Mouse (Mus musculus) embryonic facial prominence, embryonic 13.5 days (tissue): ENCODE measurements around the gene Trim11. TPM values are rescaled to one million over a fixed set of nuclear protein-coding genes. Genes with fewer than 3 reads are reported as not detected.

ENCODE experiments used
- ATAC-seq: fragments of 200-750 bp; cut with Nextera tagmentation; 2 replicates; pipeline ENCODE4 v1.8.0; 2017; ENCODE audit warnings: low read depth; ENCODE audit not compliant: insufficient number of reproducible peaks, insufficient read depth, low FRiP score, low TSS enrichment
- H3K27ac ChIP-seq: fragments of 300-500 bp; sonication (generic); 2 replicates; pipeline ENCODE4 v1.5.1; 2015; ENCODE audit warnings: moderate library complexity, mild to moderate bottlenecking, inconsistent platforms
- H3K27me3 ChIP-seq: fragments of 300-500 bp; sonication (generic); 2 replicates; pipeline ENCODE4 v1.6.1; 2015; ENCODE audit warnings: mild to moderate bottlenecking, inconsistent platforms
- H3K36me3 ChIP-seq: fragments of 300-500 bp; sonication (generic); 2 replicates; pipeline ENCODE4 v1.6.1; 2015; ENCODE audit warnings: mild to moderate bottlenecking, inconsistent platforms
- H3K4me1 ChIP-seq: fragments of 300-500 bp; sonication (generic); 2 replicates; pipeline ENCODE4 v1.6.1; 2015; ENCODE audit warnings: inconsistent platforms
- H3K4me2 ChIP-seq: fragments of 300-500 bp; sonication (generic); 2 replicates; pipeline ENCODE4 v1.6.1; 2015; ENCODE audit warnings: moderate library complexity, mild to moderate bottlenecking, inconsistent platforms
- H3K4me3 ChIP-seq: fragments of 300-500 bp; sonication (generic); 2 replicates; pipeline ENCODE4 v1.5.1; 2015; ENCODE audit warnings: mild to moderate bottlenecking, inconsistent platforms
- H3K9ac ChIP-seq: fragments of 300-500 bp; sonication (generic); 2 replicates; pipeline ENCODE4 v1.6.1; 2015; ENCODE audit warnings: mild to moderate bottlenecking, inconsistent platforms
- H3K9me3 ChIP-seq: fragments of 300-500 bp; sonication (generic); 2 replicates; pipeline ENCODE4 v1.6.1; 2016; ENCODE audit warnings: inconsistent platforms
- WGBS: fragments of 180-500 bp; shearing (Covaris S2); methylation state at CpG from one replicate; pipeline ENCODE4 v1.1.7; 2015; ENCODE audit warnings: mixed read lengths; 5-methylcytosine and 5-hydroxymethylcytosine counted together
- polyA plus RNA-seq: library from polyadenylated mRNA; unstranded; fragments of >200 nt; fragmentation: Nextera tagmentation; extraction: Ambion mirVana; gene quantifications from 2 replicates; pipeline ENCODE4 v1.2.1, GENCODE M21; 2015

The Trim11 gene
- polyA plus RNA-seq, 1 experiment from 2014 or later, result 21.7 TPM

DNA sequence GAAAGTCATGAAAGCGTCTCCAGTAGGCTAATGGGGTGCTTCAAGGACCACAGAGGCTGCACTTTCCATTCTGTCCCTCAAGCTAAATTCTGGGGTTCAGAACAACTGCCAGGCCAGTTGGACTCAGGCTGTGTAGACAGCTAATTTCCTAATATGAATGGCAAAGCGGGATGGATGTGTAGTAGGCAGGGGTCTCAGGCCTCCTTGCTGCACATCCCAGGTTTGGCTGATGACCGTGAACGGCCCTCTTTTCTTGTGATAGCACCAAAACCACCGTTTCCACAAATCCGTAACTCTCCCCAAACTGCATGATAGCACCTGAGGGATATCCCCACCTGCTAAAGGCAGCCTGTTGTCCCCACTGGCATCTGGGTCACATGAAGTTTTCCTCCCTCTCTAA lies 19.4 kb upstream of the Trim11 start:
- H3K9me3 ChIP-seq, result no peaks in the 10 kb centered on the region
- no peak overlapping the region for H3K27ac ChIP-seq
- H3K36me3 ChIP-seq, result peaks cover 8% of the 10 kb centered on the region
- WGBS, result 90% methylated on average over 6 of the region's 6 CpGs
- no peak overlapping the region for H3K4me3 ChIP-seq
- H3K9ac ChIP-seq, result no peak overlapping the region
- ATAC-seq, result no peak
- no peak overlapping the region for H3K4me2 ChIP-seq
- H3K27me3 ChIP-seq, result peaks cover 28% of the 10 kb centered on the region
- H3K4me1 ChIP-seq, result peaks cover 36% of the 10 kb centered on the region

DNA sequence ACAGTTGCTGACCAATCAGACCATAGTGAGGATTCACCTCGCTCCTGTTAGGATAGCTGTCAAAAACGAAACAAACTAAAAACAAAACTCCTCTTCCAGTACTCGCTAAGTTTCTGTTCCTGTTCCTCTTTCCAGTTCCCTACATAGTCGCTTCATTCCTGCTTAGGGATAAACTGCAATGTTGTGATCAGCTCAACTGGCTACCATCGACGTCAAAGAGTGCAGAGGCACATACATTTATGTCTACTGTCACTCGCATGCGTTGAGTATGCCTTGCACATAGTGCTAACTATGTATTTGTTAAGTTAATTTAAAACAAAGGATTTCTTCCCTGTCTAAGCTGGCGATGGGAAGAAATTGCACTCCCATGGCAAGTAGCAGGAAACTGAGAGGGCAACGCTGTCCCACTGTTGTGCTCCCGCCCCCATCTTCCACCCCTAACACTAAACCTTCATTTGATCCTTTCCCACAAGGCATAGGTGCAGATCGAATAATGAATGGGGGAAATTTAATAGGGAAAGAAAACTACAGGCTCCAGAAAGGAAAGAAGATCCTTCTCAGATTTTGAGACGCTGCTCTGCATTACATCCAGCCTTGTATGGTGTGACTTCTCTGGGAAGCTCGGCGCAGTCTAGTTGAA lies 18.6 kb upstream of the Trim11 start:
- Histone ChIP-seq H3K9ac (peak overlapping the region; percentile 65), H3K9me3 (no peaks in the 10 kb centered on the region), H3K4me1 (peaks cover 34% of the 10 kb centered on the region), H3K27ac (no peak overlapping the region), H3K36me3 (peaks cover 8% of the 10 kb centered on the region), H3K4me2 (peak overlapping the region; percentile 84), H3K4me3 (peak overlapping the region; percentile 48), H3K27me3 (peaks cover 34% of the 10 kb centered on the region)
- no peak for ATAC-seq
- 30% methylated on average over 15 of the region's 15 CpGs for WGBS

DNA sequence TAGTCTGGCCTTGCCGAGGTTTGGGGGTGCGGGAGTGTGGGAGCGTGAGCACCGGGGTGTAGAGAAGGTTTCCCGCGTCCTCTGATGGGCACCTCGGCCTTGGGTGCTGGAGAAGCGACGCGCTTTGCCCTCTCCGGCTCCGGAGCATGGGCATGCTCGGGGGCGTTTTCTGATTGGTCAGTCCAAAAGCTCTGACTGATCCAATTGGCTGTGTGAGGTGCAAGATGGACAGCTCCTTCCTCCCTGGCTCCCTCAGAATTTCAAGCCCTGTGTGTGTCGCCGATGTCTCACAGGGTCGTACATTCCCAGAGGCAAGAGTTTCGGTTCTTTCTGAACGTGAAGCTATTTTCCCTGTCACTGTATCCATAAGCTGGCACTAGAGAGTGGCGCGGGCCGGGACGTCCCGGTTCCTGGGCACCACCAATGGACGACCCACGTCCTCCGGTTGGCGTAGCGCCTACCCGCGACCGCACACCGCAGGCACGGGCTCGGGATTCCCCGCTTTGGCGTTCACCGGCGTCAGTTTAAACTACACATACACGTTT lies 17.9 kb upstream of the Trim11 start:
- Histone ChIP-seq H3K4me3 (peak overlapping the region; percentile 48), H3K9ac (peak overlapping the region; percentile 65), H3K27me3 (peaks cover 36% of the 10 kb centered on the region), H3K9me3 (no peaks in the 10 kb centered on the region), H3K36me3 (peaks cover 8% of the 10 kb centered on the region), H3K4me1 (peaks cover 34% of the 10 kb centered on the region), H3K27ac (no peak overlapping the region), H3K4me2 (peak overlapping the region; percentile 84)
- 2% methylated on average over 40 of the region's 40 CpGs for WGBS
- ATAC-seq, result 0 out of 2 replicates have a peak, but pooled peaks have one; percentile 45

DNA sequence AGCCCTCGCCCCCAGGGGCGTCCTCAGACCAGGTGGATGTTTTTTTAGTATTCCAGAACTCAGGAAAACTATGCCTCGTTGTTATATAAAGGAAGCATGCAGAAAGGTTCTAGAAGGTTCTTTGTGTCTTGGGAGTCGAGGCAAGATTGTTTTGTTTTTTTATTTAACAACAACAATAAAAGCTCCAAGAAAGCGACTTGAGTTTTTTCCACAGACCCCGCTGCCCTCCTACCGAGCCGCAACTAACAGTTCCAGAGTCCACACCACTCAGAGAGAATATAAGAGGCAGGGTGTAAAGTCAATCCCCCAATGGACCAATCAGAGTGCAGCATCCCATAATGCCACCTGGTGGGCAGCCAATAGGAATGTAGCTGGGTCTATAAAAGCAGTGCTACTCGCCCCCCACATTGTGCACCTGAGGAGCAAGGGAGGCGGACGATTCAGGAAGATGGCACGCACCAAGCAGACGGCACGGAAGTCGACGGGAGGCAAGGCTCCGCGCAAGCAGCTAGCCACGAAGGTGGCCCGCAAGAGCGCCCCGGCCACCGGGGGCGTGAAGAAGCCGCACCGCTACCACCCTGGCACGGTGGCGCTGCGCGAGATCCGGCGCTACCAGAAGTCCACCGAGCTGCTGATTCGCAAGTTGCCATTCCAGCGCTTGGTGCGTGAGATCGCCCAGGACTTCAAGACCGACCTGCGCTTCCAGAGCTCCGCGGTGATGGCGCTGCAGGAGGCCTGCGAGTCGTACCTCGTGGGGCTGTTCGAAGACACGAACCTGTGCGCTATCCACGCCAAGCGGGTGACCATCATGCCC lies 16.3 kb upstream of the Trim11 start:
- no peak overlapping the region for H3K4me3 ChIP-seq
- H3K4me1 ChIP-seq, result peaks cover 27% of the 10 kb centered on the region
- no peak overlapping the region for H3K4me2 ChIP-seq
- H3K9me3 ChIP-seq, result no peaks in the 10 kb centered on the region
- no peak for ATAC-seq
- H3K9ac ChIP-seq, result no peak overlapping the region
- H3K27me3 ChIP-seq, result peaks cover 36% of the 10 kb centered on the region
- H3K27ac ChIP-seq, result no peak overlapping the region
- 61% methylated on average over 50 of the region's 50 CpGs for WGBS
- peaks cover 8% of the 10 kb centered on the region for H3K36me3 ChIP-seq

DNA sequence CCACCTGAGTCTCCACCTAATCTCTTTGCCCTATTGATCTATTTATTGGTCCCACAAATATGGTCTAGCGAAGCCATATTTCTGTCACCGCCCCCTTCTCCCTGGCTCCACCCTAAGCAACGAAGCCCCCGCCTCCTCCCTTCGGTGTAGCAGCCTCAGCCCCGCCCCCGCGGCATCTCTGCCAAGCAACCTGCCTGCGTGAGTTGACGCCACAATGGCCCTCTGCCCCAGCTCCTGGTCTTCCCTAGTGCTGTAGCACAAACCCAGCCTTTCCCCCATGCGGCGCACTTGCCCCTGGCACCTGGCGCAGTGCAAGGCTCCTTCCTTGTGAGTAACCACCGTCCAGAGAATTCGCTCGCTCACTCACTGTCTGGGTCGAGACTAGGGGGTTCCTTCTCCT lies 14.3 kb upstream of the Trim11 start:
- no peaks in the 10 kb centered on the region for H3K9me3 ChIP-seq
- ATAC-seq, result no peak
- H3K9ac ChIP-seq, result no peak overlapping the region
- WGBS, result 34% methylated on average over 17 of the region's 17 CpGs
- no peak overlapping the region for H3K4me2 ChIP-seq
- peaks cover 13% of the 10 kb centered on the region for H3K4me1 ChIP-seq
- peaks cover 33% of the 10 kb centered on the region for H3K27me3 ChIP-seq
- H3K27ac ChIP-seq, result no peak overlapping the region
- peaks cover 3% of the 10 kb centered on the region; the same call in 1 of the 2 replicates for H3K36me3 ChIP-seq
- no peak overlapping the region for H3K4me3 ChIP-seq

DNA sequence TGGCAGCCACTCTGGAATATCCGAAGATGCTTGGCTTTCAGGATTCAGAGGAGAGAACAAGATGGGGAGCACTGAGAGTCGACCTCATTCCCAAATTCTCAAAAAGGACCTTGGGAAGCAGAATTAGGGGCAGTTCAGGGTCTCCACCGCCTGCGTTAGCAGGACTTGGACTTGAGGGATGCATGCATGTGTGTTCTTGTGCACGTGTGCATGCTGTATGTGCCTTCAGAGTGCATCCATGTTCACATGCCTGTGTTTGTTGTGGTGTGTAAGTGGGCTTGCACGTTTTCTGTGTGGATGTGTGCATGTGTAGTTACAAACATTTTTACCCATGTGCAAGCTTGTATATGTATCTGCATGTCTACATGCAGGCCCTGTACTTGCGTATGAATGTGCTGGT lies 13.7 kb upstream of the Trim11 start:
- H3K4me2 ChIP-seq, result no peak overlapping the region
- no peaks in the 10 kb centered on the region for H3K9me3 ChIP-seq
- peaks cover 32% of the 10 kb centered on the region for H3K27me3 ChIP-seq
- H3K4me3 ChIP-seq, result no peak overlapping the region
- peaks cover 10% of the 10 kb centered on the region for H3K4me1 ChIP-seq
- H3K9ac ChIP-seq, result no peak overlapping the region
- 83% methylated on average over 7 of the region's 7 CpGs for whole genome bisulfite sequencing
- H3K36me3 ChIP-seq, result peaks cover 3% of the 10 kb centered on the region; the same call in 1 of the 2 replicates
- H3K27ac ChIP-seq, result no peak overlapping the region
- no peak for ATAC-seq

DNA sequence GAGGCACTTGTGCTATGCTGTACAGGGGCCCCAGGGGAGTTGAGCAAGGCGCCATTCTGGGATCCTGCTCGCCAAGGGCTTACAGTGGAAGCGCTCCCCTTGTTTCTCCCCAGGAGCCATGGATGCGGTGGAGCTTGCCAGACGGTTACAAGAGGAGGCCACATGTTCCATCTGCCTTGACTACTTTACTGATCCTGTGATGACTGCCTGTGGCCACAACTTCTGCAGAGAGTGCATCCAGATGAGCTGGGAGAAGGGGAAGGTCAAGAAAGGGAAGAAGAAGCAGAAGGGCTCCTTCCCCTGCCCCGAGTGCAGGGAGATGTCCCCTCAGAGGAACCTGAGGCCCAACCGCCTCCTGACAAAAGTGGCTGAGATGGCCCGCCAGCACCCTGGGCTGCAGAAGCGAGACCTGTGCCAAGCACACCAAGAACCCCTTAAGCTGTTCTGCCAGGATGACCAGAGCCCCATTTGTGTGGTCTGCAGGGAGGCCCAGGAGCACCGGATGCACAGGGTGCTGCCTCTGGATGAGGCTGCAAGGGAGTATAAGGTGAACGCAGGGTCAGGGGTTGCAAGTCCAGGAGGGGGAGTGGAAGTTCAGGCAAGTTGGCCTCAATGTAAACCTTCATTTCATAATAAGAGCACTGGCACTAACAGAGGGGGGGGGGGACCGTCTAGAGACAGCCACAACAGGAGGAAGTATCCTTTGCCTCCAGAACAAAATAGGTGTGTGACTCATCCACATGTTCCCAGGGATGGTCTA lies 12.7 kb upstream of the Trim11 start:
- Histone ChIP-seq H3K36me3 (peaks cover 10% of the 10 kb centered on the region), H3K9ac (0 out of 2 replicates have a peak overlapping the region, but pooled peaks have one; percentile 27), H3K27me3 (peaks cover 32% of the 10 kb centered on the region), H3K4me1 (0 out of 2 replicates have a peak, but pooled peaks cover 4% of the 10 kb centered on the region), H3K4me3 (no peak overlapping the region), H3K4me2 (no peak overlapping the region), H3K9me3 (no peaks in the 10 kb centered on the region), H3K27ac (no peak overlapping the region)
- no peak for ATAC-seq
- 44% methylated on average over 12 of the region's 12 CpGs for WGBS

DNA sequence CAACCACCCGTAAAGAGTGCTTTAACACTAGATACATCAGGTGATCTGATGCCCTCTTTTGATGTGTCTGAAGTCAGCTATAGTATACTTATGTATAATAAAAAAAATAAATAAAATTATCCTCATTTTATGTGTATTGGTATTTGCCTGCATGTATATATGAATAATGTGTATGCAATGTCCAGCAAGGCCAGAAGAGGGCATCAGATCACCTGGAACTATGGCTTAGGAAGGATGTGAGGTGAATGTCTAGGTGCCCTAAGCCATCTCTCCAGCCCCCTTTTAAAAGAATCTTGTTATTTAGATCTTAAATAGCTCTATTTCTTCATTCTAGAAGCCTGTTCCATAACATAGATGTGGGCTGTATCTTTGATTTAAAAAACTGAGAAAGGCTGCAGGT lies 10.5 kb upstream of the Trim11 start:
- peaks cover 20% of the 10 kb centered on the region for H3K27me3 ChIP-seq
- no peak overlapping the region for H3K9ac ChIP-seq
- H3K4me3 ChIP-seq, result no peak overlapping the region
- H3K4me1 ChIP-seq, result 0 out of 2 replicates have a peak, but pooled peaks cover 4% of the 10 kb centered on the region
- H3K27ac ChIP-seq, result no peak overlapping the region
- H3K36me3 ChIP-seq, result peaks cover 20% of the 10 kb centered on the region
- ATAC-seq, result no peak
- 92% methylated on average over 1 of the region's 1 CpGs for WGBS
- H3K4me2 ChIP-seq, result no peak overlapping the region
- H3K9me3 ChIP-seq, result no peaks in the 10 kb centered on the region

DNA sequence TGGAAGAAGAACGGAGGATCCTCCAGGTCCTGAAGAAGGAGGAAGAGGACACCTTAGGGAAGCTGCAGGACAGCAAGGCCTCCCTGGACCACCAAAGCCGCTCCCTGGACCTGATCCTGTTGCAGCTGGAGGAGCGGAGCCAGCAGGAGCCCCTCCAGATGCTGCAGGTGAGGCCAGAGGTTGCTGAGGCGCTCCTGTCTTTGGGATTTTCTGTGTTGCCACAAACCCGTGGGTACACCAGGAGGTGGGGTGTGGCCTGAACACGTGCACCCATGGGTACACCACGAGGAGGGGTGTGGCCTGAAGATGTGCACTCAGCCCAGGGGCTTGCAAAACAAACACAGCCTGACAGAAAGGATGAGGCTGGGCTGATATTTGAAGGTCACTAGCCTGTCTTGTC lies 9.3 kb upstream of the Trim11 start:
- H3K9ac ChIP-seq, result no peak overlapping the region
- H3K4me2 ChIP-seq, result no peak overlapping the region
- H3K9me3 ChIP-seq, result no peaks in the 10 kb centered on the region
- 83% methylated on average over 7 of the region's 7 CpGs for WGBS
- no peak for ATAC-seq
- H3K4me3 ChIP-seq, result no peak overlapping the region
- peaks cover 8% of the 10 kb centered on the region for H3K27me3 ChIP-seq
- 0 out of 2 replicates have a peak, but pooled peaks cover under 1% of the 10 kb centered on the region for H3K4me1 ChIP-seq
- peaks cover 24% of the 10 kb centered on the region for H3K36me3 ChIP-seq
- H3K27ac ChIP-seq, result no peak overlapping the region

DNA sequence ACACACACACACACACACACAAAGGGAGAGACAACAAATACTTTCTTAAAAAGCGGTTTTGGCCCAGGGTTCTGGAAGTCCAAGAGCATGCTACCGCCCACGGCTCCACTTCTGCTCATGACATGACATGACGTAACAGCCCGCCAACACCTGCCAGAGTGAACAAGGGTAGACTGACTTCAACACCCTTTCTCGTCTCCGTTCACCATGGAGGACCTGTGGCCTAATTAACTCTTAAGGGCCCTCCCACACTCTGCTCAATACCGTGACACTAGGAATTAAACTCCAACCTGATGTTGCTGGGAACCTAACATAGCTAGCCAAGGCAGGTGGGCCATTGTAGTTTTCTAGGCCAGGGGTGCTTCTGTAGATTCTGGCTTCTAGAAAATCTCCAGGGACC lies 8.9 kb upstream of the Trim11 start:
- H3K4me1 ChIP-seq, result no peaks in the 10 kb centered on the region
- peaks cover 26% of the 10 kb centered on the region for H3K36me3 ChIP-seq
- no peak overlapping the region for H3K4me3 ChIP-seq
- no peak overlapping the region for H3K27ac ChIP-seq
- WGBS, result 87% methylated on average over 8 of the region's 8 CpGs
- no peak overlapping the region for H3K4me2 ChIP-seq
- no peak overlapping the region for H3K9ac ChIP-seq
- no peak for ATAC-seq
- H3K27me3 ChIP-seq, result peaks cover 3% of the 10 kb centered on the region
- H3K9me3 ChIP-seq, result no peaks in the 10 kb centered on the region

DNA sequence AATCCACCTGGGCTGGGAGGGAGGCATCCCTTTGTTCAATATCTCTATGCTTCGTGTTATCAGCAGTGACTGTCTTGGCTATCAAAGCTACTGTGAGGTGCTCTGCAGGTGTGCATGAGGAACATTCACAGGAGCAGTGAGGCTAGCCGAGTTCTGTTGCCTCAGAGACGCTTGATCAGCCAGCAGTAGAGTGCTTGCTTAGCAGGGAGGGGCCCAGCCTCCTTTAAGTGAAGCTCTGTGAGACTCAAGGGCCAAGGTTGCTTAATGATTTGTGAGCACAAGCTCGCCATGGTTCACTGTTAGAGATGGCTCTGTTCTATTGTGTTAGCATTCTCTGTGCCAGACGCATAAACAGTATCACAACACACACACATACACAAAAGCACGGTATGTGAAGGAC lies 8.2 kb upstream of the Trim11 start:
- Histone ChIP-seq H3K4me3 (no peak overlapping the region), H3K27ac (no peak overlapping the region), H3K9ac (no peak overlapping the region), H3K36me3 (peaks cover 32% of the 10 kb centered on the region), H3K9me3 (no peaks in the 10 kb centered on the region), H3K4me1 (no peaks in the 10 kb centered on the region), H3K27me3 (no peaks in the 10 kb centered on the region), H3K4me2 (no peak overlapping the region)
- no peak for ATAC-seq
- WGBS, result 81% methylated on average over 6 of the region's 6 CpGs
